In the genomic region with DNA sequence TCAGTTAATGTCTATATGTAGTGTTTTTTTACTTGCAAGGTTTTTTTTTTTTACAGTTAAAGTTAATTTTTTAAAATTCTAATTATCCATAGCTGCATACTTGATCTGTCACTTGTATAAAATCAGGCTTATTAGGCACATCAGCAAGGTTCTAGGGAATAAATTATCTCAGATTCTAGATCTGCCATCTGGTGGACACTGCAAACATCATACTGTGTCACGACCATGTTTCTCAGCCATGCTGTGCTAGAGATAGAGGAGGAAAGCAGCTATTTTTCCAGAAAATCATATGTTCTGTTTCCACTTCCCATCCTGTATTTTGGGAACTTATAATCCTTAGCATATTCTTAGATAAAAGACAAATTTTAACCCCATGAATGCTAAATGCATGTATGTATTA, we compare ENCODE assay signal across 15 mouse cellular contexts.
A peak's percentile ranks its signal among the peaks of the same experiment; 100 is the strongest.
DNase-seq lines count a peak whose midpoint lies in the region; ATAC-seq lines count a peak whose summit lies in the region.
"Had no signal": no experiment of that assay in that cellular context is flagged by ENCODE, and none has a peak within 500 bp of the region (broad histone marks: within the 10 kb centered on the region; RNA-seq: fewer than 3 reads in every experiment).

No protein-coding gene starts in this region.

- no peak for DNase-seq in midbrain, embryonic 11.5 days (ENCODE audit: low spot score, missing footprints)
- DNase-seq in midbrain, embryonic 10.5 days (ENCODE audit: low spot score), result no peak
- DNase-seq in forebrain, embryonic 14.5 days (ENCODE audit: low spot score), result peak; percentile 59
- peak; percentile 21 for DNase-seq in telencephalon, adult 2 months (ENCODE audit: low read depth, low spot score)
- DNase-seq: adrenal gland, adult 8-10 months; kidney, postnatal 4 days; thymus, postnatal 36 days had no signal

- no peak overlapping the region for H3K4me3 ChIP-seq in hindbrain, embryonic 13.5 days
- H3K4me3 ChIP-seq in hindbrain, embryonic 16.5 days (ENCODE audit: low read length), result no peak overlapping the region
- H3K4me3 ChIP-seq in midbrain, embryonic 11.5 days (ENCODE audit: low read depth, low read length), result no peak overlapping the region
- H3K4me3 ChIP-seq in midbrain, embryonic 10.5 days, result no peak overlapping the region
- no peak overlapping the region for H3K4me3 ChIP-seq in forebrain, embryonic 14.5 days (ENCODE audit: low read depth, low read length)
- H3K4me3 ChIP-seq in liver, embryonic 12.5 days, result no peak overlapping the region
- H3K4me3 ChIP-seq: embryonic facial prominence, embryonic 12.5 days; heart, embryonic 10.5 days; hindbrain, embryonic 15.5 days; midbrain, embryonic 12.5 days; stomach, embryonic 15.5 days had no signal

- H3K9me3 ChIP-seq in hindbrain, embryonic 13.5 days, result no peaks in the 10 kb centered on the region
- H3K9me3 ChIP-seq in hindbrain, embryonic 16.5 days (ENCODE audit: control insufficient read depth, low read length), result no peaks in the 10 kb centered on the region
- H3K9me3 ChIP-seq in midbrain, embryonic 11.5 days (ENCODE audit: control insufficient read depth, low read length), result no peaks in the 10 kb centered on the region
- H3K9me3 ChIP-seq in midbrain, embryonic 10.5 days (replicated peaks), result no peaks in the 10 kb centered on the region
- H3K9me3 ChIP-seq in forebrain, embryonic 14.5 days (replicated peaks; ENCODE audit: control insufficient read depth, low read length), result no peaks in the 10 kb centered on the region
- H3K9me3 ChIP-seq in liver, embryonic 12.5 days (replicated peaks), result no peaks in the 10 kb centered on the region
- H3K9me3 ChIP-seq: embryonic facial prominence, embryonic 12.5 days; heart, embryonic 10.5 days; hindbrain, embryonic 15.5 days; midbrain, embryonic 12.5 days; stomach, embryonic 15.5 days had no signal

- H3K4me1 ChIP-seq in hindbrain, embryonic 13.5 days (replicated peaks), result no peaks in the 10 kb centered on the region
- no peaks in the 10 kb centered on the region for H3K4me1 ChIP-seq in hindbrain, embryonic 16.5 days (ENCODE audit: control insufficient read depth, insufficient read depth, low read depth, low read length)
- H3K4me1 ChIP-seq in midbrain, embryonic 11.5 days (ENCODE audit: control insufficient read depth, insufficient read depth, low read length), result no peaks in the 10 kb centered on the region
- H3K4me1 ChIP-seq in midbrain, embryonic 10.5 days, result no peaks in the 10 kb centered on the region
- H3K4me1 ChIP-seq in forebrain, embryonic 14.5 days (ENCODE audit: control insufficient read depth, insufficient read depth, low read length), result no peaks in the 10 kb centered on the region
- no peaks in the 10 kb centered on the region for H3K4me1 ChIP-seq in liver, embryonic 12.5 days
- H3K4me1 ChIP-seq: embryonic facial prominence, embryonic 12.5 days; heart, embryonic 10.5 days; hindbrain, embryonic 15.5 days; midbrain, embryonic 12.5 days; stomach, embryonic 15.5 days had no signal

- no peaks in the 10 kb centered on the region for H3K27me3 ChIP-seq in hindbrain, embryonic 13.5 days
- no peaks in the 10 kb centered on the region for H3K27me3 ChIP-seq in hindbrain, embryonic 16.5 days (replicated peaks; ENCODE audit: control insufficient read depth, insufficient read depth, low read length)
- H3K27me3 ChIP-seq in midbrain, embryonic 11.5 days (ENCODE audit: control insufficient read depth, insufficient read depth, low read length), result no peaks in the 10 kb centered on the region
- no peaks in the 10 kb centered on the region for H3K27me3 ChIP-seq in midbrain, embryonic 10.5 days (ENCODE audit: low read depth, poor library complexity, severe bottlenecking)
- no peaks in the 10 kb centered on the region for H3K27me3 ChIP-seq in forebrain, embryonic 14.5 days (replicated peaks; ENCODE audit: control insufficient read depth, insufficient read depth, low read length)
- no peaks in the 10 kb centered on the region for H3K27me3 ChIP-seq in liver, embryonic 12.5 days (replicated peaks)
- H3K27me3 ChIP-seq: embryonic facial prominence, embryonic 12.5 days; hindbrain, embryonic 15.5 days; midbrain, embryonic 12.5 days; stomach, embryonic 15.5 days had no signal

- WGBS in hindbrain, embryonic 13.5 days, result 46% methylated on average over 1 of the region's 1 CpGs
- 30% methylated on average over 1 of the region's 1 CpGs for WGBS in hindbrain, embryonic 16.5 days
- 80% methylated on average over 1 of the region's 1 CpGs for WGBS in midbrain, embryonic 11.5 days
- 53% methylated on average over 1 of the region's 1 CpGs for WGBS in midbrain, embryonic 10.5 days
- 47% methylated on average over 1 of the region's 1 CpGs for WGBS in forebrain, embryonic 14.5 days
- 20% methylated on average over 1 of the region's 1 CpGs for WGBS in liver, embryonic 12.5 days (ENCODE audit: insufficient replicate concordance)

- no peak overlapping the region for H3K9ac ChIP-seq in hindbrain, embryonic 13.5 days
- H3K9ac ChIP-seq in hindbrain, embryonic 16.5 days (ENCODE audit: low read depth, low read length), result no peak overlapping the region
- H3K9ac ChIP-seq in midbrain, embryonic 11.5 days (ENCODE audit: low read length), result no peak overlapping the region
- H3K9ac ChIP-seq in forebrain, embryonic 14.5 days (ENCODE audit: low read length), result no peak overlapping the region
- no peak overlapping the region for H3K9ac ChIP-seq in liver, embryonic 12.5 days
- H3K9ac ChIP-seq: embryonic facial prominence, embryonic 12.5 days; hindbrain, embryonic 15.5 days; midbrain, embryonic 12.5 days; stomach, embryonic 15.5 days had no signal

- no peak overlapping the region for H3K4me2 ChIP-seq in hindbrain, embryonic 13.5 days
- no peak overlapping the region for H3K4me2 ChIP-seq in hindbrain, embryonic 16.5 days (ENCODE audit: low read length)
- no peak overlapping the region for H3K4me2 ChIP-seq in midbrain, embryonic 11.5 days
- H3K4me2 ChIP-seq in forebrain, embryonic 14.5 days (ENCODE audit: low read length), result no peak overlapping the region
- H3K4me2 ChIP-seq in liver, embryonic 12.5 days, result no peak overlapping the region
- H3K4me2 ChIP-seq: embryonic facial prominence, embryonic 12.5 days; hindbrain, embryonic 15.5 days; midbrain, embryonic 12.5 days; stomach, embryonic 15.5 days had no signal

- no peak overlapping the region for H3K27ac ChIP-seq in hindbrain, embryonic 13.5 days
- H3K27ac ChIP-seq in hindbrain, embryonic 16.5 days (ENCODE audit: low read depth, low read length), result no peak overlapping the region
- no peak overlapping the region for H3K27ac ChIP-seq in midbrain, embryonic 11.5 days (ENCODE audit: low read depth, low read length)
- no peak overlapping the region for H3K27ac ChIP-seq in midbrain, embryonic 10.5 days (replicated peaks)
- H3K27ac ChIP-seq in forebrain, embryonic 14.5 days (ENCODE audit: low read depth, low read length), result no peak overlapping the region
- no peak overlapping the region for H3K27ac ChIP-seq in liver, embryonic 12.5 days
- H3K27ac ChIP-seq: embryonic facial prominence, embryonic 12.5 days; heart, embryonic 10.5 days; hindbrain, embryonic 15.5 days; midbrain, embryonic 12.5 days; stomach, embryonic 15.5 days had no signal

- ATAC-seq in hindbrain, embryonic 13.5 days (ENCODE audit: low FRiP score), result 0 out of 2 replicates have a peak, but pooled peaks have one; percentile 36
- ATAC-seq in hindbrain, embryonic 16.5 days, result no peak
- ATAC-seq in midbrain, embryonic 11.5 days (ENCODE audit: low FRiP score), result 0 out of 2 replicates have a peak, but pooled peaks have one; percentile 44
- peak; percentile 73; the same call in 1 of the 2 replicates for ATAC-seq in forebrain, embryonic 14.5 days
- ATAC-seq in liver, embryonic 12.5 days, result no peak

- no peaks in the 10 kb centered on the region for H3K36me3 ChIP-seq in hindbrain, embryonic 13.5 days
- H3K36me3 ChIP-seq in hindbrain, embryonic 16.5 days (ENCODE audit: control insufficient read depth, insufficient read depth, low read length), result no peaks in the 10 kb centered on the region
- H3K36me3 ChIP-seq in midbrain, embryonic 11.5 days (ENCODE audit: control insufficient read depth, insufficient read depth, low read length), result no peaks in the 10 kb centered on the region
- H3K36me3 ChIP-seq in midbrain, embryonic 10.5 days, result no peaks in the 10 kb centered on the region
- no peaks in the 10 kb centered on the region for H3K36me3 ChIP-seq in forebrain, embryonic 14.5 days (ENCODE audit: control insufficient read depth, insufficient read depth, low read length)
- no peaks in the 10 kb centered on the region for H3K36me3 ChIP-seq in liver, embryonic 12.5 days
- H3K36me3 ChIP-seq: embryonic facial prominence, embryonic 12.5 days; heart, embryonic 10.5 days; hindbrain, embryonic 15.5 days; midbrain, embryonic 12.5 days; stomach, embryonic 15.5 days had no signal

Comparison
In these comparisons a context has a peak if more than half of its experiments do, and no peak if none do; other contexts are left out.
1. ATAC-seq: peak in hindbrain, embryonic 13.5 days (single experiment), midbrain, embryonic 11.5 days (single experiment) and forebrain, embryonic 14.5 days (single experiment); none in hindbrain, embryonic 16.5 days (single experiment) and liver, embryonic 12.5 days (single experiment).
2. DNase-seq: peak in forebrain, embryonic 14.5 days (single experiment) and telencephalon, adult 2 months (single experiment); none in midbrain, embryonic 11.5 days (single experiment) and midbrain, embryonic 10.5 days (single experiment).